Mouse (Mus musculus): ENCODE measurements around the gene Hpn.

The Hpn gene

GRCm38 (mm10) chr7:31109091-31109490 is 6.0 kb downstream of the Hpn start:
- DNase-seq = peak; percentile 83

GRCm38 (mm10) chr7:31107781-31108180 is 7.3 kb downstream of the Hpn start:
- peak; percentile 31 for DNase-seq

- peak; percentile 22 for DNase-seq
Observed at GRCm38 (mm10) chr7:31106166-31106565, 8.9 kb downstream of the Hpn start.

- DNase-seq = peak; percentile 65
Observed at GRCm38 (mm10) chr7:31105061-31105768, 9.9 kb downstream of the Hpn start.

- no peak for DNase-seq
Observed at GRCm38 (mm10) chr7:31100786-31101185, 14.3 kb downstream of the Hpn start.

GRCm38 (mm10) chr7:31099612-31099982 is 15.5 kb downstream of the Hpn start:
- DNase-seq = no peak

GRCm38 (mm10) chr7:31098697-31099611 is 16.1 kb downstream of the Hpn start:
- no peak for DNase-seq

GRCm38 (mm10) chr7:31097583-31098248 is 17.4 kb downstream of the Hpn start:
- DNase-seq = peak; percentile 86

GRCm38 (mm10) chr7:31096892-31097564 is 18.1 kb downstream of the Hpn start:
- no peak for DNase-seq

GRCm38 (mm10) chr7:31094774-31095501 is 20.2 kb downstream of the Hpn start:
- DNase-seq = no peak

GRCm38 (mm10) chr7:31089721-31090120 is 25.4 kb downstream of the Hpn start:
- DNase-seq = no peak

- DNase-seq = no peak
Observed at GRCm38 (mm10) chr7:31088206-31088605, 26.9 kb downstream of the Hpn start.

- DNase-seq = no peak
Observed at GRCm38 (mm10) chr7:31087262-31087661, 27.8 kb downstream of the Hpn start.

GRCm38 (mm10) chr7:31086175-31086755 is 28.8 kb downstream of the Hpn start:
- no peak for DNase-seq

- no peak for DNase-seq
Observed at GRCm38 (mm10) chr7:31085171-31085570, 29.9 kb downstream of the Hpn start.

GRCm38 (mm10) chr7:31084140-31084539 is 30.9 kb downstream of the Hpn start:
- no peak for DNase-seq

- peak; percentile 80 for DNase-seq
Observed at GRCm38 (mm10) chr7:31082831-31083588, 32.1 kb downstream of the Hpn start.

- DNase-seq = no peak
Observed at GRCm38 (mm10) chr7:31082106-31082505, 33.0 kb downstream of the Hpn start.

- no peak for DNase-seq
Observed at GRCm38 (mm10) chr7:31081106-31081505, 34.0 kb downstream of the Hpn start.

- DNase-seq = no peak
Observed at GRCm38 (mm10) chr7:31080611-31081010, 34.5 kb downstream of the Hpn start.

GRCm38 (mm10) chr7:31079670-31080069 is 35.4 kb downstream of the Hpn start:
- no peak for DNase-seq

Measured in cerebellum, adult 9-11 months (tissue).